Mouse (Mus musculus): ENCODE data around the gene Xcl1.

DNA sequence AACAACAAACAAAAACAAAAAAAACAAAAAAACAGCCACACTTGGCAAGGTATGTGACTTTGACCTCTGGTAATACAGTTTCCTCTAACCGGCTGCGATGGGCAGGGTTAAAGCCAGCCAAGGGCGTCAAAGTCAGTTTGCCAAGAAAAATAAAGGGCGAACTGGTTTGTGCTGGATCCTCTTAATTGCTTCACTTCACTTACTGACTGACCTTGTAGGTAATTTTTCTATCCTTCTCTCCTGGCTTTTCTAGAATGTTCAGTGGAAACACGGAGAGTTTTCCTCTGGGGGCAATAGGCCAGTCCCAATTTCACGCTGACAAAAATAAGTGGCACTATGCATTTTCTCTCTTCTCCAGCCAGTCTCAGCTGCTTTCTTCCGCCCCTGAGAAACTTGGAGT lies 35.8 kb downstream of the Xcl1 start:
- no peak for TF ChIP-seq CTCF (conservative IDR thresholded peaks at IDR 0.05; ENCODE audit: low read length)
- no peak for TF ChIP-seq POU5F1 (IDR thresholded peaks at IDR 0.05; ENCODE audit: borderline replicate concordance, low read length)

Data from E14TG2a.4 (cell line).